Mouse (Mus musculus) urinary bladder, postnatal 25 days (tissue): ENCODE measurements around the gene Gm45837.

Source experiments
- DNase-seq: peaks from one replicate; pipeline ENCODE4 v3.0.0; 2022; ENCODE audit warnings: low spot score

Gm45837 gene

GRCm38 (mm10) chr7:101444211-101444610 is 33.5 kb downstream of the Gm45837 start:
- no peak for DNase-seq

GRCm38 (mm10) chr7:101449855-101450254 is 39.2 kb downstream of the Gm45837 start:
- no peak for DNase-seq

GRCm38 (mm10) chr7:101450422-101451401 is 40.0 kb downstream of the Gm45837 start:
- DNase-seq = peak; percentile 90

DNA sequence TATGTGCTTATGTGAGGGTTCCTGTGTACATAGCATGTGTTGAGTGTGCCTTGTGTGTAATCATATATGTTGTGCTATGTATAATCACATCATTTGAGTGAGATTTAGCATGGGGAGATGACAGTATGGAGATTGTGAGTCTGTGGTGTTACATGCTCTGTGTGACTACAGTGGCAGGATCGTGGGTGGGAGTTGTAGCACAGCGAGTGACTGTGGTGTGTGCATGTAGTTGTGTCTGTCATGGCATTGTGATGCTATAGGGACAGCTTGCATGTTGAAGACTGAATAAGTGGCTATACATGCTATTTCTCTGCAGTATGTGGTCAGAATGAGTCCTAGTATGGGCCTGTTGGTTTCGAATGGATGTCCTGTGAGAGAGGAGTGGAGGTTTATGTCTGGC is 42.0 kb downstream of the Gm45837 start:
- DNase-seq = no peak

- no peak for DNase-seq
Observed at GRCm38 (mm10) chr7:101453296-101453695, 42.6 kb downstream of the Gm45837 start.

DNA sequence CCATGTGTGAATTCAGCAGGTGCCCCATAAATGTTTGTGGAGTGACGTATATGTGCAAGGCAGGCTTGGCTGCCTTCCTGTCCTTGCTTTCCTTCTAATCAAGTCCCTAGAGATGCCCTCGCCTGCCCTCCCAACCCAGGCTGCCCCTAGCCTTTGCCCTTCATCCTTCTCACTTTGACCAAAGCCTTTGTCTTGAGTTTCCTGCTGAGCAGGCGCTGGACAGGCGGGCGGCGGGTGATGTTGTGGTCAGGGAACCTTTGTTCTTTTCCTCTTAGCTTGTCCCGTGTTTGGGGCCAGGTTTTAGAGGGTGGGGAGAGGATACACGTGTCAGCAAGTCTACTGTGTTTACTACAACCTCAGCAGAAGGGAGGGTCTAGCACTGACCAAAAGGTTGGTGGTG is 43.0 kb downstream of the Gm45837 start:
- DNase-seq = no peak

- no peak for DNase-seq
Observed at GRCm38 (mm10) chr7:101454479-101454878, 43.8 kb downstream of the Gm45837 start.

GRCm38 (mm10) chr7:101455141-101455540 is 44.5 kb downstream of the Gm45837 start:
- no peak for DNase-seq

- DNase-seq = no peak
Observed at GRCm38 (mm10) chr7:101456318-101456717, 45.6 kb downstream of the Gm45837 start.

- no peak for DNase-seq
Observed at GRCm38 (mm10) chr7:101456789-101457188, 46.1 kb downstream of the Gm45837 start.

DNA sequence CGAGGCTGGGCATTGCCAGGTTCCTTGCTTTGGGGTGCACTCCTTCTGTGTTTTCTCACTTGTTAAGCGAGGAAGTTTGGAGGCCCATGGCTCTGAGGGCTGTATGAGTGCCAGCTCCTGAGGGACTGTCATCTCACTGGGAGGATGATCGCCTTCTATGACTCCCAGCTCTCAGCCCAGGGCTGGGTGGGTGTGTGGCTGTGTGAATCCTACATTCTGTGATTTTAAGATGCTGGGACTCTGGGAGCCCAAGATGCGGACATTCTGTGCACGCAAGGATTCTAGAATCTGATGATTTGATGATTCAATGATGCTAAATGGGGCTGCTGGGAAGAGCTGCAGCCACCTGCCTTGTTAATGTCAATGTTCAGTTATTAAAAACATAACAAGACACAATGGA is 46.6 kb downstream of the Gm45837 start:
- DNase-seq = no peak

DNA sequence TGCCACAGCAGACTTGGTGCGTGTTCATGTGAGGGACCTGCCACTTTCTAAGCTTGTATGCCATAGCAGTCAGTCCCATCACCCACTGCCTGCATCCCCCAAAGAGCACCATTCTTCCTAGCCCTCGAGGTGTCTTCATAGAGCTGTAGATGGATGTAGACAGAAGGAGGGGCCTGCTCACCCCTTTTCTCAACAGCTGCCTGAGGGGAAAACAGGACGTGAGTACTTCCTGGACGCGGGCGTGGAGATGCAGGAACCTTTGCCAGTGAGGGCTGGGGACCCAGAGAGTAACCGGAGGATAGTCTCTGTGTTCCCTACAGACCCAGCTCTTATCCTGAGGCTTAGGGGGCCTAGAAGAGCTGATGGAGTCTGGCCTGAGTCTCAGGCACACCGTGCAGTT is 47.1 kb downstream of the Gm45837 start:
- no peak for DNase-seq

DNA sequence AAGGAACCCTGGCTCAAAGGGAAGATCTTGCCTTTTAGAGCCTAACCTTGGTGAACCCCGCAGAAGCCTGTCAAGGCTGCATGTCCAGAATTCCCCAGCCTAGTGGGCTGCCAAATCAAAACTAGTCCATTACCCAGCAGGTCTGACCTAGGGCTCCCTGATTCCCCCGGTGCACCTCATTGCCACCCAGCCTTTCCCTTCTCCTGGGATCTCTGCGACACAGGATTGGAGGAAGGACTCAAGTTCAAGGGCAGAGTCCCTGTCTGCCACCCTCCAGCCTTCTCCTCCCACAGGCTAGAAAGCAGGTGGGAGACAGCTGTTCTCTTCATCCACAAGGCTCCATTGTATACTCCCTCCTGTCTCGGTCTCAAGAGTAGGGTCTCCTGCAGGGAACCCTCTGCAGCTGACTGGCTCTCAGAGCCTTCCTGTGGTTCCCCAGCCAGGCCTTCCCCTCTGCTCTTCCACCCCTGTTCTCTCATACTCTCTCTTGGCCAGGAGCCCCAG is 47.6 kb downstream of the Gm45837 start:
- DNase-seq = no peak

DNA sequence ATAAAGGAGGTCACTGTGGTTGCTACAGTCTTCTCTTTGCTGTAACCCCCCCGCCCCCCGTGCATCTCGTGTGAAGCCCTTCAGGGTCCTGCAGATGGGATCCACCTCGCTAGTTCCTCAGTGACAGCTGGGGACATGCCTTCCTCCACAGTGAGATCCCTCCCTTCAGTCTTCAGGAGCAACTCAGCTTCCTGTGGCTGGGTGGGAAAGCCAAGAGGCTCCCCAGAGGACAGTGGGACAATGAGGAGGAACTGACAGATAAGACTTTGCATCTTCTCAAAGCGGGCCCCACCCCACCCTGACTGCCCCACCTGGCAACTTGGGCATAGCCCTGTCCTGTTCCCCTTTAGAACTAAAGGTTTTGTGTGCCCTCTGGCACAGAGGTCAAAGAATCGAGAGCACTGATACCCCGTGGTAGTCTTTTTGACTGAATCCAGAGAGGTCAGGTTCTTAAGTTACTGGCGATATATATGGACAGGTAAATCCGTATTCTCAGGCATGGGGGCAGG is 48.7 kb downstream of the Gm45837 start:
- DNase-seq = no peak

- DNase-seq = no peak
Observed at GRCm38 (mm10) chr7:101459923-101460607, 49.4 kb downstream of the Gm45837 start.

- no peak for DNase-seq
Observed at GRCm38 (mm10) chr7:101460608-101460957, 49.9 kb downstream of the Gm45837 start.

DNA sequence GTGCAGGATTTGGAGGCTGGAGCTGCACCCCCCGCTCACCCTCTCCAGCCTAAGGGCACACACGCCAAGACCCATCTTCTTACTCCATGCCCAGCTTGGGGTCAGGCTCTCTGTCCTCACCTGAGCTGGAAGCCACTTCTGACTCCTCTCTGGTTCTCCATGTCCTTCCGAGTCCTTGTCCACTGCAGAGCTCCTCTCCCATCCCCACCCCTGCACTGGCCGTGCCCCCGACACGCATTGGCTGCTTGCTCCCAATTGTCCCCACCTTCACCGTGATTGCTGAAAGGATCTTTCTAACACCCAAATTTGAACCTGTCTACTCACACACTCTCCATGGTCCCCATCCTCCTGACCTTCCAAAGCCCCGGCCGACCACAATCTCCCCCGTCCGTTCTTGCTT is 50.9 kb downstream of the Gm45837 start:
- no peak for DNase-seq

DNA sequence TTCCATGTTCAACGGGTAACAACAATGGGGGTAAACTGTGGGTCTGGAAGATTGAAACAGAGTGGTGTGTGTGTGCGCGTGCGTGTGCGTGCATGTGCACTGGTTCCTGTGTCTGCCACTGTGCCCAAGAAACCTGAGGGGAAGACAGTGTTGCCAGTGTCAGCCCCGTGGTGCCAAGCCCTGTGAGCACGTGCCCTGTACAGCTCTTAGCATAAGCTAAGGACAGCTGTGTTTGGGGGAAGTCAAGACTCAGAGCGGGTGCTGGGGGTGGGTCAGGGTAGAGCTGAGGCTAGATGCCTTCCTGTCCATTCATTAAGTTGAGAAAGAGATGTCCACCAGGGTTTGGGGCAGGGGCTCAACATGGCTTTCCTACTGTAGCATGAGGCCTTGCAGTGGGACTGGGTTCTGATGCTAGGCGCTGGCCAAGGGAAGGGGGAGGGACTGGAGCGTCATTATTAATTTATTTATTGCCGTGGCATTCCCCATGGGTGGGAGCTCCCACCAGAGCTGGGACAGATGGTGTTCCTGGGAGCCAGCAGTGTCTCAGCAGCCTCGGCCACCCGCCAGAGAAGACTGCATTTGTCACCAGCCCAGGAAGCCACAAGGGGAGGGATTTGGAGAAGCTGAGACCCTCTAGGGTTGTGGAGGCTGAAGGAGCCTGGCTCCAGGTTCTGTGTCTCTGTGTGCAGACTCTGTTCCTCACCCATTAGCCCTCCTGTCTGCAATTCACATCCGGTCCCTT is 51.8 kb downstream of the Gm45837 start:
- no peak for DNase-seq

DNA sequence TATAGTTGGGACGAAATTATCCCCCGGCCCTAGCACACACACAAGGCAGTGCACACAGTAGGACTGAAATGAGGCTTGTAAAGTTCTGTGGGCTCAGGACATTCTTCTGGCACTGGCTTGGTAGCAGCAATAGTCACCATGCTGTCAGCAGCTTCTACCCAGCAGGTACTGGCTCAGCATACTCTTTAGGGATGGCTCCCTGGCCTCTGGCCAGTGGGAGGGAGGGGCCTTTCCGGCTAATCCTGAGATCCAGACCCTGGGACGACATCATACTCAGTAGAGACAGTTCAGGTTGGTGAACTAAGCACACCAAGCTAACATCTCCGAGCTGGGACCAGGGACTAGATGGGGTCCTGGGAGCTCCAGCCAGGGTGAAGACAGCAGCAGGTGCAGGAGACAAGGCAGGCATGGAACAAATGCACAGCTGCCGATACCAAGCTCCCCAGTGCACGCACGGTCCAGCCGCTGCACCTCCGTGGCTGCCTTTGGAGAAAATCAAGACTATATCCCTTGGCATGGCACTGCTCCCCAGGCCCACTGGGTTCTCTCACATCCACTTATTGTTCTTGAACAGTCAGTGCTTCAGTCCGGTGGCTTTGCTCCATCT is 53.1 kb downstream of the Gm45837 start:
- DNase-seq = no peak

DNA sequence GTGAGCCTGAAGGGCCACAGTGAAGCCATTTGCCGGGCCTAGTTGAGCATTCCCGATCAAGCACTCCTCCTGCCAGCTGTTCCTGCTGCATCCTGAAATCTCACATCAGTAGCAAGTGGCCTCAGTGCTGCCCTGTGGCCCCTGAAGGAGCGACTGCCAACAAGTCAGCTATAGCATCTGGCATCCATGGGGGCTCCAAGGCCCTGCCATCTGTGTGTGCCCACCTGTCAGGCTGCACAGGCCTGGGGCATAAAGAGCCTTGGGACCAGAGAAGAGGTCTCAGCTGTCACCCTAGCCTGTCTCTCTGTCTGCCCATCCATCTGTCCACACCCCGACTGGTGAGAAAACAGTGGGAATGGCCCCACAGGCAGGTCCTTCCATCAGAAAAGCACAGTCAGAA is 54.2 kb downstream of the Gm45837 start:
- DNase-seq = no peak

- no peak for DNase-seq
Observed at GRCm38 (mm10) chr7:101465392-101465791, 54.7 kb downstream of the Gm45837 start.
